8 mouse cellular contexts compared by ENCODE assay signal in genomic region chr1:93755291-93755610, GRCm38 (mm10). TPM values are rescaled to one million over a fixed set of nuclear protein-coding genes. Genes with fewer than 3 reads are reported as not detected.
DNase-seq lines count a peak whose midpoint lies in the region; ATAC-seq and TF ChIP-seq lines count a peak whose summit lies in the region.

No protein-coding gene starts in this region.

- no peak for TF ChIP-seq CTCF in gastrocnemius, adult 2 months (IDR thresholded peaks at IDR 0.05)

- H3K4me2 ChIP-seq in liver, embryonic 11.5 days: peak overlapping the region; percentile 97

- 1% methylated on average over 13 of the region's 13 CpGs for WGBS in liver, embryonic 11.5 days

- no peaks in the 10 kb centered on the region for H3K36me3 ChIP-seq in liver, embryonic 11.5 days (ENCODE audit: control insufficient read depth, insufficient read depth, low read length)

- intact Hi-C loops in gastrocnemius, adult 2 months (cut with DNase I): loop anchor here (2.0 to 10.0 kb wide), 2 partner anchors 48 to 310 kb away; partner anchors contain the start of gene Ing5

- peak overlapping the region; percentile 91 for H3K27ac ChIP-seq in gastrocnemius, adult 2 months
- H3K27ac ChIP-seq in liver, embryonic 11.5 days (ENCODE audit: low read depth, low read length): peak overlapping the region; percentile 83

- H3K4me3 ChIP-seq in gastrocnemius, adult 2 months: peak overlapping the region; percentile 94
- H3K4me3 ChIP-seq in liver, embryonic 11.5 days (ENCODE audit: low read depth, low read length): peak overlapping the region; percentile 93

- H3K27me3 ChIP-seq in liver, embryonic 11.5 days (replicated peaks; ENCODE audit: control insufficient read depth, insufficient read depth, low read length): no peaks in the 10 kb centered on the region

- no peak for DNase-seq in gastrocnemius, adult 2 months
- DNase-seq in gastrocnemius, postnatal 4 days (ENCODE audit: low spot score in 2 of 2): no peak
- DNase-seq in thymus, postnatal 0 days (ENCODE audit: low spot score): peak; percentile 22
- no peak for DNase-seq in thymus, postnatal 14 days
- DNase-seq in liver, embryonic 11.5 days (ENCODE audit: low spot score): no peak
- no peak for DNase-seq in adrenal gland, postnatal 25 days
- no peak for DNase-seq in embryo, embryonic 9.5 days (ENCODE audit: extremely low spot score)
- no peak for DNase-seq in frontal cortex, postnatal 25 days (ENCODE audit: low spot score in 2 of 2)

- H3K4me1 ChIP-seq in liver, embryonic 11.5 days (replicated peaks; ENCODE audit: control insufficient read depth, insufficient read depth, low read length): peaks cover 18% of the 10 kb centered on the region

- H3K9me3 ChIP-seq in liver, embryonic 11.5 days (ENCODE audit: control insufficient read depth, low read length): no peaks in the 10 kb centered on the region

- H3K9ac ChIP-seq in liver, embryonic 11.5 days (ENCODE audit: low read depth, low read length): peak overlapping the region; percentile 87

- no peak; the same call in 1 of the 2 replicates for ATAC-seq in liver, embryonic 11.5 days (replicated peaks; ENCODE audit: low FRiP score)

RNA-seq across cellular contexts. Expression of gene Thap4, which starts 0.6 kb away (rescaled TPM):
- total RNA-seq in gastrocnemius, adult 2 months (2021): 10 to 100 TPM; 70.0 to 94.1 TPM
- total RNA-seq in gastrocnemius, postnatal 4 days (2021): 10 to 100 TPM; 44.2 to 45.4 TPM
- 30.6 and 31.6 TPM in 2 replicates for polyA plus RNA-seq in thymus, postnatal 0 days (2015; fragmentation: Nextera tagmentation; extraction: Ambion mirVana)
- polyA plus RNA-seq in liver, embryonic 11.5 days (2014; fragmentation: Nextera tagmentation; extraction: Ambion mirVana): 28.9 and 31.7 TPM in 2 replicates
- total RNA-seq in adrenal gland, postnatal 25 days (2021): 58.4 and 59.2 TPM in 2 replicates

RNA-seq across cellular contexts. Expression of gene Atg4b, which starts 4.0 kb away (rescaled TPM):
- 10 to 100 TPM; 24.0 to 31.3 TPM for total RNA-seq in gastrocnemius, adult 2 months (2021)
- 10 to 100 TPM; 41.7 to 46.7 TPM for total RNA-seq in gastrocnemius, postnatal 4 days (2021)
- 72.8 and 76.0 TPM in 2 replicates for polyA plus RNA-seq in thymus, postnatal 0 days (2015; fragmentation: Nextera tagmentation; extraction: Ambion mirVana)
- polyA plus RNA-seq in liver, embryonic 11.5 days (2014; fragmentation: Nextera tagmentation; extraction: Ambion mirVana): 86.2 and 87.6 TPM in 2 replicates
- 63.3 and 88.0 TPM in 2 replicates for total RNA-seq in adrenal gland, postnatal 25 days (2021)

RNA-seq across cellular contexts. Expression of gene Dtymk, which starts 46.5 kb away (rescaled TPM):
- total RNA-seq in gastrocnemius, adult 2 months (2021): 10 to 100 TPM; 14.1 to 18.6 TPM
- 10 to 100 TPM; 64.3 to 65.5 TPM for total RNA-seq in gastrocnemius, postnatal 4 days (2021)
- 313 and 314 TPM in 2 replicates for polyA plus RNA-seq in thymus, postnatal 0 days (2015; fragmentation: Nextera tagmentation; extraction: Ambion mirVana)
- 297 and 324 TPM in 2 replicates for polyA plus RNA-seq in liver, embryonic 11.5 days (2014; fragmentation: Nextera tagmentation; extraction: Ambion mirVana)
- 77.9 and 86.1 TPM in 2 replicates for total RNA-seq in adrenal gland, postnatal 25 days (2021)

RNA-seq across cellular contexts. Expression of gene Ing5, which starts 48.5 kb away (rescaled TPM):
- 1 to 10 TPM; 3.6 to 5.8 TPM for total RNA-seq in gastrocnemius, adult 2 months (2021)
- total RNA-seq in gastrocnemius, postnatal 4 days (2021): 1 to 10 TPM; 6.5 to 7.9 TPM
- 14.2 and 15.0 TPM in 2 replicates for polyA plus RNA-seq in thymus, postnatal 0 days (2015; fragmentation: Nextera tagmentation; extraction: Ambion mirVana)
- 23.1 and 24.2 TPM in 2 replicates for polyA plus RNA-seq in liver, embryonic 11.5 days (2014; fragmentation: Nextera tagmentation; extraction: Ambion mirVana)
- 15.0 and 20.0 TPM in 2 replicates for total RNA-seq in adrenal gland, postnatal 25 days (2021)
